Mouse (Mus musculus) cerebellum, adult 11-12 months (tissue): ENCODE measurements around the gene Bag3.
"Not testable (repeated sequence)": the region's sequence is repeated elsewhere in the genome, so short reads cannot be mapped to it uniquely, and the experiment has no call there.

Experiments
- DNase-seq: peaks from one replicate; pipeline ENCODE4 v3.0.0; 2022

The Bag3 gene

GRCm38 (mm10) chr7:128570657-128571056 lies 47.2 kb downstream of the Bag3 start:
- not testable (repeated sequence) for DNase-seq

GRCm38 (mm10) chr7:128572030-128572429 lies 48.6 kb downstream of the Bag3 start:
- no peak for DNase-seq

GRCm38 (mm10) chr7:128575211-128575610 lies 51.8 kb downstream of the Bag3 start:
- DNase-seq: no peak

- no peak for DNase-seq
Observed at GRCm38 (mm10) chr7:128575794-128576193, 52.4 kb downstream of the Bag3 start.

- no peak for DNase-seq
Observed at GRCm38 (mm10) chr7:128577607-128578006, 54.2 kb downstream of the Bag3 start.

GRCm38 (mm10) chr7:128578199-128578945 lies 55.0 kb downstream of the Bag3 start:
- no peak for DNase-seq

GRCm38 (mm10) chr7:128579381-128579780 lies 56.0 kb downstream of the Bag3 start:
- no peak for DNase-seq

- DNase-seq: no peak
Observed at GRCm38 (mm10) chr7:128580318-128580717, 56.9 kb downstream of the Bag3 start.

GRCm38 (mm10) chr7:128581864-128582484 lies 58.6 kb downstream of the Bag3 start:
- no peak for DNase-seq

GRCm38 (mm10) chr7:128583213-128583948 lies 60.0 kb downstream of the Bag3 start:
- peak; percentile 64 for DNase-seq

- no peak for DNase-seq
Observed at GRCm38 (mm10) chr7:128587334-128587933, 64.0 kb downstream of the Bag3 start.

GRCm38 (mm10) chr7:128591345-128592084 lies 68.1 kb downstream of the Bag3 start:
- no peak for DNase-seq

- no peak for DNase-seq
Observed at GRCm38 (mm10) chr7:128592118-128592935, 68.9 kb downstream of the Bag3 start.

- no peak for DNase-seq
Observed at GRCm38 (mm10) chr7:128592936-128593241, 69.5 kb downstream of the Bag3 start.

- DNase-seq: no peak
Observed at GRCm38 (mm10) chr7:128596274-128596673, 72.9 kb downstream of the Bag3 start.
